Mouse (Mus musculus): Measurements from ENCODE around the gene Sp140. TPM values are rescaled to one million over a fixed set of nuclear protein-coding genes. Genes with fewer than 3 reads are reported as not detected.

Gene Sp140
- polyA plus RNA-seq (2015; fragmentation: Nextera tagmentation; extraction: Ambion mirVana), result 0.94 and 1.3 TPM in 2 replicates

GRCm38 (mm10) chr1:85600078-85600477 lies at the start of gene Sp140:
TSS of gene Sp140 (plus strand) at chr1:85600378.

DNA sequence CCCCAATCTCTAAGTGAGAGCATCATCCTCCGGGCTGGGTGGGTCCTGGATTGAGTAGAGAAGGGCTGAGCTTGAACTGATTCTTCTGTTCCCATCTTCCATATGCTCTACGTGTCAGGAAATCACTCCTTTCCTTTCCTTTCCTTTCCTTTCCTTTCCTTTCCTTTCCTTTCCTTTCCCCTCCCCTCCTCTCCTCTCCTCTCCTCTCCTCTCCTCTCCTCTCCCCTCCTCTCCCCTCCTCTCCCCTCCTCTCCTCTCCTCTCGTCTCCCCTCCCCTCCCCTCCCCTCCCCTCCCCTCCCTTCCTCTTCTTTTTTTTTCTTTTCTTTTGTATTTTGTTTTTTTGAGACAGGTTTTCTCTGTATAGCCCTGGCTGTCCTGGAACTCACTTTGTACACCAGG lies 24.8 kb upstream of the Sp140 start, which contains the start of gene G530012D18Rik:
G530012D18Rik (plus strand) TSS at position 301 of the 400 bp plus-strand sequence.

GRCm38 (mm10) chr1:85598271-85599012 lies 1.7 kb upstream of the Sp140 start, which contains the start of gene Sp110:
TSS of gene Sp110 (minus strand) at chr1:85598817.

GRCm38 (mm10) chr1:85649881-85650280 lies 49.7 kb downstream of the Sp140 start, which contains the start of gene Sp100:
TSS of gene Sp100 (plus strand) at chr1:85649988.

Other genes with a start within 250 kb of the Sp140 start
- gene G530012D18Rik, start 24.7 kb upstream of the Sp140 start, polyA plus RNA-seq (2015; fragmentation: Nextera tagmentation; extraction: Ambion mirVana), result not detected in 2 replicates
- 1.1 and 1.4 TPM in 2 replicates for gene Sp110, start 1.6 kb upstream of the Sp140 start, polyA plus RNA-seq (2015; fragmentation: Nextera tagmentation; extraction: Ambion mirVana)
- 1.5 and 2.0 TPM in 2 replicates for gene Sp100, start 49.6 kb downstream of the Sp140 start, polyA plus RNA-seq (2015; fragmentation: Nextera tagmentation; extraction: Ambion mirVana)
- 0.43 and 0.85 TPM in 2 replicates for gene A630001G21Rik, start 178.3 kb downstream of the Sp140 start, polyA plus RNA-seq (2015; fragmentation: Nextera tagmentation; extraction: Ambion mirVana)
- gene Cab39, start 193.1 kb downstream of the Sp140 start, polyA plus RNA-seq (2015; fragmentation: Nextera tagmentation; extraction: Ambion mirVana), result 45.1 and 49.7 TPM in 2 replicates

All from neural tube, postnatal 0 days (tissue).